Mouse (Mus musculus) midbrain, embryonic 11.5 days (tissue): ENCODE results near the gene 4933424G06Rik. TPM values are rescaled to one million over a fixed set of nuclear protein-coding genes. Genes with fewer than 3 reads are reported as not detected.

Experiments used
- ATAC-seq: fragments of 200-750 bp; cut with Nextera tagmentation; 2 replicates; pipeline ENCODE4 v1.8.0; 2017; ENCODE audit warnings: moderate TSS enrichment, moderate library complexity; ENCODE audit not compliant: low FRiP score
- DNase-seq: peaks from one replicate; pipeline ENCODE4 v3.0.0; 2015; ENCODE audit warnings: low spot score; ENCODE audit errors: missing footprints
- H3K27ac ChIP-seq: fragments of 300-500 bp; sonication (generic); 2 replicates; pipeline ENCODE4 v1.5.1; 2014; ENCODE audit warnings: low read depth, low read length
- H3K27me3 ChIP-seq: fragments of 300-500 bp; sonication (generic); 2 replicates; pipeline ENCODE4 v1.6.1; 2014; ENCODE audit warnings: mild to moderate bottlenecking, low read length, moderate library complexity, mixed read lengths; ENCODE audit not compliant: control insufficient read depth, insufficient read depth
- H3K36me3 ChIP-seq: fragments of 300-500 bp; sonication (generic); 2 replicates; pipeline ENCODE4 v1.6.1; 2014; ENCODE audit warnings: mild to moderate bottlenecking, low read length, moderate library complexity, mixed read lengths; ENCODE audit not compliant: control insufficient read depth, insufficient read depth
- H3K4me1 ChIP-seq: fragments of 300-500 bp; sonication (generic); 2 replicates; pipeline ENCODE4 v1.6.1; 2014; ENCODE audit warnings: low read length; ENCODE audit not compliant: control insufficient read depth, insufficient read depth
- H3K4me2 ChIP-seq: fragments of 300-500 bp; sonication (generic); 2 replicates; pipeline ENCODE4 v1.6.1; 2014; ENCODE audit warnings: mild to moderate bottlenecking, moderate library complexity
- H3K4me3 ChIP-seq: fragments of 300-500 bp; sonication (generic); 2 replicates; pipeline ENCODE4 v1.5.1; 2014; ENCODE audit warnings: low read depth, low read length
- H3K9ac ChIP-seq: fragments of 300-500 bp; sonication (generic); 2 replicates; pipeline ENCODE4 v1.6.1; 2014; ENCODE audit warnings: low read length
- H3K9me3 ChIP-seq: fragments of 300-500 bp; sonication (generic); 2 replicates; pipeline ENCODE4 v1.6.1; 2016; ENCODE audit warnings: low read length; ENCODE audit not compliant: control insufficient read depth
- WGBS: fragments of 180-500 bp; shearing (Covaris S2); extraction: QIAGEN DNeasy Blood & Tissue Kit; methylation state at CpG from one replicate; pipeline ENCODE4 v1.1.7; 2014; 5-methylcytosine and 5-hydroxymethylcytosine counted together
- microRNA-seq: library from miRNA; unstranded; fragments of <30 nt; microRNA quantifications from one replicate; pipeline ENCODE4, GENCODE M21; 2017
- polyA plus RNA-seq: library from polyadenylated mRNA; unstranded; fragments of >200 nt; fragmentation: Nextera tagmentation; extraction: Ambion mirVana; gene quantifications from 2 replicates; pipeline ENCODE4 v1.2.1, GENCODE M21; 2014

The 4933424G06Rik gene
- polyA plus RNA-seq, 1 experiment from 2014 or later: 0.23 TPM

DNA sequence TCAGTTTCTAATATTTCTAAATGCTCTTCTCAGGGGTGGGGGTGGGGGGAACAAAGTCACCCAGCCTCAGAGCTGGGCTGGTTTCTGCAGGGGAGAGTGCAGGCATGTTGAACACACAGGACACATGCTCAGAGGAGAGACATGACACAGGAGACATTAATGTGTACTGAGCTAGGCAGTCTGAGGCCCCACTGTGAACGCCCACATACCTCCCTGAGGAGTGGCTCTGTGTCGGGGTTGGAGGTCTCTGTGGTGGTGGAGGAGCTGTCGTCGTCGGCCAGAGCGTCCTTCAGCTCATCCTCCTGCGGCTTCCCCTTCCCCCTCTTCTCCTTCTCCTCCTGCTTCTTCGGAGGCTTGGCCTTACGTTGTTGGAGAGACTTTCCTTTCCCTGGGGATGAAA, 94.3 kb downstream of the 4933424G06Rik start:
- WGBS: 84% methylated on average over 9 of the region's 9 CpGs
- H3K27me3 ChIP-seq: no peaks in the 10 kb centered on the region
- H3K4me1 ChIP-seq: no peaks in the 10 kb centered on the region
- H3K4me2 ChIP-seq: no peak overlapping the region
- peaks cover 29% of the 10 kb centered on the region for H3K36me3 ChIP-seq
- H3K9ac ChIP-seq: no peak overlapping the region
- no peak overlapping the region for H3K27ac ChIP-seq
- no peak overlapping the region for H3K4me3 ChIP-seq
- H3K9me3 ChIP-seq: no peaks in the 10 kb centered on the region
- no peak for ATAC-seq
- DNase-seq: no peak

DNA sequence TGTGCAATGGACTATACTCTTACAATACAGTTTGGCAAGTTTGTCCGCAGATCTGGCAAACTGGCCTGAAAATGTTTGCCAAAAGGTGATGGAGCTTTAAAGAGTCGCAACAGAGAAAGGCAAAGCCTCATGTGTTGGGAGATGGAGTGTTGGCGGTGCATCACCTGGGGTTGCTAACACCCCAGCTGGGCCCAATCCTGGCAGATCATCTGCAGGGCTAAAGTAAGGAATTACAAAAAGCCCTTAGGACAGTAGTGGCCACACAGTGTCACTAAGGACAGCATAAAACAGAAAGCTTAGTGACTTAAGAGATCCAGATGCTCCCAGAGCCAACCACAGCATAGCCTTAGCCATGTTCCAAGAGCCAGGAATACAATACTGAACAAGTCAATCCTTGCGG, 94.9 kb downstream of the 4933424G06Rik start:
- DNase-seq (no peak), ATAC-seq (no peak)
- Histone ChIP-seq H3K36me3 (peaks cover 28% of the 10 kb centered on the region), H3K4me2 (no peak overlapping the region), H3K4me1 (no peaks in the 10 kb centered on the region), H3K27me3 (no peaks in the 10 kb centered on the region), H3K9ac (no peak overlapping the region), H3K27ac (no peak overlapping the region), H3K4me3 (no peak overlapping the region), H3K9me3 (no peaks in the 10 kb centered on the region)
- WGBS: 95% methylated on average over 4 of the region's 4 CpGs

GRCm38 (mm10) chr1:36806181-36806905, 96.4 kb downstream of the 4933424G06Rik start:
- H3K27ac ChIP-seq: no peak overlapping the region
- H3K9ac ChIP-seq: no peak overlapping the region
- no peaks in the 10 kb centered on the region for H3K9me3 ChIP-seq
- no peaks in the 10 kb centered on the region for H3K27me3 ChIP-seq
- no peak overlapping the region for H3K4me2 ChIP-seq
- ATAC-seq (no peak), DNase-seq (peak; percentile 71)
- 98% methylated on average over 7 of the region's 7 CpGs for WGBS
- no peaks in the 10 kb centered on the region for H3K4me1 ChIP-seq
- no peak overlapping the region for H3K4me3 ChIP-seq
- peaks cover 37% of the 10 kb centered on the region for H3K36me3 ChIP-seq

GRCm38 (mm10) chr1:36807086-36807485, 97.1 kb downstream of the 4933424G06Rik start:
- peaks cover 31% of the 10 kb centered on the region for H3K36me3 ChIP-seq
- H3K9ac ChIP-seq: no peak overlapping the region
- no peaks in the 10 kb centered on the region for H3K9me3 ChIP-seq
- no peaks in the 10 kb centered on the region for H3K4me1 ChIP-seq
- no peak overlapping the region for H3K4me2 ChIP-seq
- ATAC-seq (no peak), DNase-seq (peak; percentile 45)
- H3K27me3 ChIP-seq: no peaks in the 10 kb centered on the region
- H3K4me3 ChIP-seq: no peak overlapping the region
- WGBS: 100% methylated on average over 1 of the region's 1 CpGs
- no peak overlapping the region for H3K27ac ChIP-seq

Small RNA genes lying within 50 kb of the gene (microRNA-seq; reads per million reads assigned to microRNA genes)
- gene Gm24133: not detected

Other genes with a start within 250 kb of the 4933424G06Rik start
- 9.6 and 11.6 TPM in 2 replicates for gene Cnnm4, start 238.5 kb upstream of the 4933424G06Rik start, polyA plus RNA-seq
- 3.7 and 4.3 TPM in 2 replicates for gene Cnnm3, start 198.3 kb upstream of the 4933424G06Rik start, polyA plus RNA-seq
- 6.0 TPM in 2 replicates for gene Ankrd23, start 173.3 kb upstream of the 4933424G06Rik start, polyA plus RNA-seq
- gene Gm42417, start 170.7 kb upstream of the 4933424G06Rik start, polyA plus RNA-seq: not detected in 2 replicates
- 12.3 and 14.0 TPM in 2 replicates for gene Ankrd39, start 162.7 kb upstream of the 4933424G06Rik start, polyA plus RNA-seq
- 3.1 and 3.4 TPM in 2 replicates for gene Sema4c, start 151.8 kb upstream of the 4933424G06Rik start, polyA plus RNA-seq
- gene Fam178b, start 27.0 kb upstream of the 4933424G06Rik start, polyA plus RNA-seq: 0.16 TPM in 1 of 2 replicates, not detected in the other
- 466 and 531 TPM in 2 replicates for gene Cox5b, start 18.7 kb upstream of the 4933424G06Rik start, polyA plus RNA-seq
- gene Actr1b, start 4.3 kb downstream of the 4933424G06Rik start, polyA plus RNA-seq: 97.1 and 110 TPM in 2 replicates
- 0.36 and 0.41 TPM in 2 replicates for gene Zap70, start 51.6 kb downstream of the 4933424G06Rik start, polyA plus RNA-seq
- gene Tmem131, start 233.5 kb downstream of the 4933424G06Rik start, polyA plus RNA-seq: 14.7 and 15.2 TPM in 2 replicates